Mouse (Mus musculus): ENCODE data around the gene Mfsd14a. TPM values are rescaled to one million over a fixed set of nuclear protein-coding genes. Genes with fewer than 3 reads are reported as not detected.

The Mfsd14a gene
- polyA plus RNA-seq, 2 experiments from 2014 or later = 85.1 to 91.0 TPM

DNA sequence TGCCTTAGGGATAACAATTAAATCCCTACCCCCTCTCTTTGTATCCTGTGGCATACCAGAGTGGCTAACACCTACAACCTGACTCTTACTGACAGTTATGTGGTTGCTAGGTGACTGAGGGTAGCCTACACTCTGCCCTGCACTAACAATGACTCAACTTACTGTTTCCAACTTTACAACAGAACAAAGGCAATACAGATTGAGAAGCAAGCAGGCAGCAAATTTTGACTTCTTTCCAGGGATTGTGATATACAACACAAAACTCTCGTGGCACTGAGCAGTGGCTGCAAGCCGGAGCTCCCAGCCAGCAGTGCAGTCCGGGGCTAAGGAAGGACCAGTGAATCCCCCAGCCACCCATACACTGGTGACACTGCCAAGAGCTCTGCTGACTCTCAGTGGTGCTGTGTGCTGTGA is 10.4 kb downstream of the Mfsd14a start:
- ATAC-seq = no peak

DNA sequence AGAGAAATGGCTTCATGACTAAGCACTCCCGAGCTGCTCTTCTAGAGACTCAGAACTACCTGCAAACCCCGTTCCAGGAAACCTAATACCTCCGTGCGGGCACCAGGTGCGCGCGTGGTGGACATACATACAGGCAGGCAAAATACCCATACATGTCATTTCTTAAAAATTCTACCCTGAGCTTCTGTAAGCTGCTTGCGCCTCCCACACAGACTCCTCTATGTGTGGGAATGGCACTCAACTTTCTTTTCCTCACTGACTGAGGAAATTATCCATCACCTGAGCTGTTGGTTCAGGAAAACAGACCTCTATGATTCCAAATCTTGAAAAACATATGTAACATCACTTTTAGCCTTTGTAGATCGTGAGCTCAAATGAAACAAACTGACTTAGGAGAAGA is 11.8 kb downstream of the Mfsd14a start:
- no peak for ATAC-seq

DNA sequence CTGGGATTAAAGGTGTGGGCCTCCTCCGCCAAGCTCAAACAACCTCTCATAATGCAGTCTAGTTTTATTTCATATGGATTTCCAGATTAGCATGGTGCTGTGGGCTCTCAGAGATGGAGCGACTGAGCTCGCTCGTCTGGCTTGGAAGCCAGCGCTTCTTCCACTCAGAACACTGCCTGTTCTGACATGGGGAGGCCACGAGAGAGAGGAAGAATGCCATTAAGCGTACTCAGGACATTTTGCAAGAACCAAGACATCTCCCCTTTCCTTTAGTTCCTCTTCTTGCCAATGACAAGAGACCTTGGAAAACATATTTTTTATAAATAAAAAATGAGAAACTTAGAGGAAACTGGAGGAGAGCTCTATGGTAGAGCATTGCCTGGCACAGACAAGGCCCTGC is 13.7 kb downstream of the Mfsd14a start:
- no peak for ATAC-seq

DNA sequence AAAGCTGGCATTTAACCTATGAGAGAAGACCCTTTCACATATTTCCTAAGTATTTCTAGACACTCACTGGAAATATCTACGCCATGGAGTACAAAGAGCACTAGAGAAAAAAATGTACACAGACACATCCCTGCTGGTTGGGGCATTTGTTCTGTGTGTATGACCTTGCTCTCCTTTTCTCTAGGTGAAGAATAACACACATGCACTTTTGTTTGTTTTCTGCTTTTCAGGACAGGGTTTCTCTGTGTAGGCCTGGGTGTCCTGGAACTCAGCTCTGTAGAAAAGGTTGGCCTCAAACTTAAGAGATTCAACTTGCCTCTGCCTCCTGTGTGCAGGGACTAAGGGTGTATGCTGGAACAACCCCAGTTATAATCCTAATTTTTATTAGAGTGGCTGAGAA is 16.1 kb downstream of the Mfsd14a start:
- ATAC-seq = no peak

DNA sequence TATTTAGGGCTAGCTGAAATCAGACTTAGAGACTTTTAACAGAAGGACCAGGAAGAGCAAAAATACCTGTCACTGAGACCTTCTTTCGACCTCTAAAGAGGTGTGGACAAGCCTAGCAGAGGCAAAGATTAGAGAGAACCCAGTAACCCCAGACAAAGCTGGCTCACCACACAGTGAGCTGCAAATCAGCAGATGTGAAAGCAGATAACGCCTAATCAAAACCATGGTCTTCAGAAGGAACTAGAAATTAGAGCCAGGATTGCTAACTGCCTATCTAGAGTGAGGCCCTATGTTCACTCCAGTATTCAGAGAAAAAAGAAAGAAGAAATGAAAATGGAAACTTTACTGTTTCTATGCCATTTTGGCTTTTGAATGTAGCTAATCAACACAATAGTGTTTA is 20.1 kb downstream of the Mfsd14a start:
- ATAC-seq = peak; percentile 38

DNA sequence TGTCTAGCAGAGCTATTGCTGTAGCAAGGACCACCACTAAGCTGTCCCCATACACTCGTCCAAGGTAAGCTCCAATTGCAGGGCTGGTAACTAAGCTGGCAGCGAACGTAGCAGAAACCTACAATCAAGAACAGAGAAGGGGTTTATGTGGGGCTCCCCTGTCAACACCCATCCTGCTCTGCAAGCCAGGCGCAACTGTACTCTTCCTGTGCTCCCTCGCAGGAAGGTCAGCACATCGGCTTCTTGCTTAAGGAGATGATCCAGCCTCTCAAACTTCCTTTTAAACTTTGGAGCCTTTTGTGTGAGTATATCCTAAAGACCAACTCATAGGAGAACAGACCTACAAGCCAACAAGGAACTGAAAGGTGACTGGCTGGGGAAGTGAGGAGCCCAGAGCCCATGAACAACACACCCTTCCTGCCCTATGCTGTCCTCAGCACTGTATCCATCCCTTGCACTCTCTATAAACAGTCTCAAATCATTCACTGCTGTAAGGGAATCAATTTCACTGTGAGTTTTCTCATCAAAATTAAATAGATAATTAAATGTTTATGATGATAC is 20.6 kb downstream of the Mfsd14a start:
- ATAC-seq = no peak

GRCm38 (mm10) chr3:116640024-116640423 is 22.5 kb downstream of the Mfsd14a start:
- ATAC-seq = peak; percentile 41

- no peak for ATAC-seq
Measured at GRCm38 (mm10) chr3:116638572-116638971, 23.9 kb downstream of the Mfsd14a start.

DNA sequence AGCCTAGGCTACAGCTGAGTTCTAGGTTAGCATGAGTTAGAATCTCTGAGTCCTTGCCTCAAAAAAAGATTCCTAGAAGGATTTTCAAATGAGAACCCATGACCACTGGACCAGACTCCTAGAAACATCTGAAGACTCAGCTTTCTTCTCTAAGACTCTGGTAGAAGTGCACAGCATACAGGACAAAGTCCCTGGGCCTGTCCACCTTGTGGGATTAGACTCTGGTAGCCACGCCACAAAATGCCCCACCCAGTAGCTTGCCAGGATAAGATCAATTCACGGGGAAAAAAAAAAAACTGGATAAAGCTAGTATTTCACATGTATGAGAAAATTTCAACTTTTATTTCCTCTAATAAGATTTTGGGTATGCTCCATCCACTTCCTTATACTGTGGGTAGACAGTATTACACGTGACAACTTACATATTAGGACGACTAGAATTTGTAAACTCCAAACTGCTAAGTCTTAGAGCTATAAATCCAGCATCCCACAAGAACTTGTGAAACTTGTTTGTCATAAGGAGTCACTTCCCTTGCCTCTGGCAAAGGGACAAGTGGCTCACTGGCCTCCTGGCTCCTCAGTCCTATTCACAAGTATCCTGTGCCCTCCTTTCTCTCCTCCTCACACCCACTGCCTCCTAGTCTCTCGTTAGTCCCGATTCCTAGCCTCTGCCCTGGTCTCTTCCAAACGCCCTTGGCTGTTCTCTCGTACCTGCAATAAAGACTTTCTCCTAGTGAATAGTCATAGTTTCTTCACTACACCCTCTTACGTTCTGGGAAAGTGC is 24.6 kb downstream of the Mfsd14a start:
- no peak for ATAC-seq

DNA sequence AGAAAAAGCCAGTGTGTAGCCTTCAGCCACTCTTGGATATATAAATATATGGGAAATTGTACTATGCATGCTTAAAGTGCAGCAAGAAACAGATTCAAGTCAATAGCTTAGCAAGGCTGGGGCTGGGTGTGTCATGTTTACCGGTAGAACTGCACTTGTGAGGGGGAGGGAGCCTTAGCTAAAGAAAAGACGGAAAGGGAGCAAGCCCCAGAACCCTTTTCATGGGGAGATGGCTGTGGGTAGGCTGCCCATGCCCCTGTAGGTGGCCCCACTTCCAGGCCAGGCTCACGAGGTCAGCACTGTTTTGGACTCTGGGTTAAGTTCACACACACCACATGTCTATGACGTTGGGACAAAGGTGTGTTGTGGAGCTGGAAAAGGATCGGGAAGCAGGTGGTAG is 26.7 kb downstream of the Mfsd14a start:
- no peak for ATAC-seq

- no peak for ATAC-seq
Measured at GRCm38 (mm10) chr3:116634853-116635252, 27.6 kb downstream of the Mfsd14a start.

- ATAC-seq = no peak
Measured at GRCm38 (mm10) chr3:116634091-116634490, 28.4 kb downstream of the Mfsd14a start.

GRCm38 (mm10) chr3:116632971-116633370 is 29.5 kb downstream of the Mfsd14a start:
- ATAC-seq = no peak

- no peak for ATAC-seq
Measured at GRCm38 (mm10) chr3:116631459-116631858, 31.0 kb downstream of the Mfsd14a start.

- ATAC-seq = no peak
Measured at GRCm38 (mm10) chr3:116622641-116623040, 39.8 kb downstream of the Mfsd14a start.

DNA sequence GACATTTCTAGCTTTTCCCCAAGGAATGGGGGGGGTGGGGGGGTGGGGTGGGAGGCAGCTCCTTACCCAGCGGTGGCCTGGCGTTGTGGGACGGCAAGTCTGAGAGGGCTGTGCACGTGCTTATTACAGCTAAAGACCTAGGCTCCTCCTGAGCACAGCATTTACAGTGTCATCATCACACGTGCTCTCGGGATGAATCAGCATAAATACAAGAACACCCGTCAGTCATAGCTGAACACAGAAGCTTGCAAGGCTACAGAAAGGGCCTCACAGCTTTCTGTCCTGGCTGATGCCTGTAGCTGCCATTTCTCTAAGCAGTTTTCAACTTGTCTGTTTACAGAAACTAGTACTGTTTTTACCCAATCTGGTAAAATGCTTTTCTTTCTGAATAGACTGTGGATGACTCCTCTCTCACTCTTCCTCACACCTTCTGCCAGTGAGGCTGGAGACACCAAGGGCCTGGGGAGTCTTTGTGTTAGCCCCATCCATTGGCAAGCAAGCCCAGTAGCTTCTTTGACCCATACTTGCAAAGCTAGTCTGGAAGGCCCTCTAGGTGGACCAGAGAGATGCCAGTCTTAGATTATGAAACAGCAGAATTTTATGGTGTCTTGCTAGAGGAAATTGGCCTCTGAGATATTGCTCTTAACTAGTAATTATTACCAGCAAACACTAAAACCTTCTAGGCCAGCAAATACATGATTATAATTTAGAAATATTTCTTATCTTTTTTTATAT is 41.7 kb downstream of the Mfsd14a start:
- no peak for ATAC-seq

DNA sequence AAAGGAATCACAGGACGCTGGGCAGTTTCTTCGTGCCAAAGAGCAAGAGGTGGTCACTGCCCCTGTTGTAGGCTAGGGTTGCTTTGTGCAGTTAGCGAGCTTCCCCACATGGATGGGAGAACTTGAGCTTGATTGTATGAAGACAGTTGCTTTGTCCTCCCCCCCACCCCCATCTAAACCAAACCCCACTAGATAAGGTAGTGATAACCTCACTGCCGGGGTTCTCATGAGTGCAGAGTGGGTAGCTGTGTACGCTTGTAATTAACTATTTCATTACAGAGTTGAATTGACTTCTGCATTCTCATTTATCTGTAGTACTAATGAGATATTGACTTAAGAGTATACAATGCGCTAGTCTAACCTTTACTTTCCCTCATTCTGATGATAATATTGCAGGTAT is 43.6 kb downstream of the Mfsd14a start:
- no peak for ATAC-seq

- ATAC-seq = no peak
Measured at GRCm38 (mm10) chr3:116615318-116616068, 47.0 kb downstream of the Mfsd14a start.

DNA sequence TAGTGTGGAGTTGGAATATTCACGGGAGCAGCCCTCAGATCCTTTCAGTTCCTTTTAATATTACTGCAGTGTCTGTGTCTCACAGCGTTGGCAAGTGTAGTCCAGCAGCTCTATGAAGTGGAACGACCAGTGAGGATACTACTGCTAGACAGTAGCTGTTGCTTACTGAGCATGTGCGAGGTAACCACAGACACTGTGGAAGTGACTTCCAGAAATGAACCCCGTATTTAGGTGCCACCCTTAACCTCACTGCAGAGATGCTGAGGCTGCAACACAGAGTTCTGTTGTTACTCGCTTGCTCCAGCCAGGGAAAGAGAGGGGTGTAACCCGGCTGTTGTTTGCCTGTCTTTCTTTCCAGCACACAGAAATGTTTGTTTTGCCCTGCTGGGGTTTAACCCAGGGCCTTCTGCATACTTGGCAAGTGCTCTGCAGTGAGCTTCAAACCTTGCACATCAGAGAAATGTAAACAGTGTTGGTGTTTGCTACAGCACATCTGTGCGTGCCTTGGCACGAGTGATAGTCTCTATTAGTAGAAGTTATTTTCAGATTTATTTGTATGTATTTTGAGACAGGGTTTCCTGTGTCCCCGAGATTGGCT is 48.1 kb downstream of the Mfsd14a start, which contains the start of gene Trmt13:
Gene Trmt13 (minus strand): TSS at position 293 of the 598 bp plus-strand sequence.
- no peak for ATAC-seq

- no peak for ATAC-seq
Measured at GRCm38 (mm10) chr3:116604570-116604969, 57.9 kb downstream of the Mfsd14a start.

- ATAC-seq = no peak
Measured at GRCm38 (mm10) chr3:116601781-116602180, 60.7 kb downstream of the Mfsd14a start.

DNA sequence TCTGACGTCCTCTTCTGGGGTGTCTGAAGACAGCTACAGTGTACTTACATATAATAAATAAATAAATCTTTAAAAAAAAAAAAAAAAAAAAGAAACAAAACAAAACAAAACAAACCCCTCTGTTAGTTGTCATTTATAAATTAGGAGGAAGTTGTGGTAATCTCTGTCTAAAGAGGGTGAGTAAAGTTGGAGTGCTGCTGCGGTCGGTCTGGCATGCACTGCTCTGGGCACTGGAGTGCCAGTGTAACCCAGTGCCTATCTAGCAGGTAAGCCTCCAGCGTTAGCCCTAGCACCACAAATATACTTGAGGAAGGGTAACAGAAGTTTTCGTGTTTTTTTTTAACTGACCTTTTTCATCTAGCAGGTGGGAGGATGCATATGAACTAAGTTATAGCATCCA is 61.5 kb downstream of the Mfsd14a start:
- ATAC-seq = no peak

GRCm38 (mm10) chr3:116599705-116600104 is 62.8 kb downstream of the Mfsd14a start:
- ATAC-seq = no peak

All from activated CD4-positive, CD25-positive, alpha-beta regulatory T cell, adult 4 months (primary cell).